Mouse (Mus musculus): ENCODE results near the gene Ptprj. TPM values are rescaled to one million over a fixed set of nuclear protein-coding genes. Genes with fewer than 3 reads are reported as not detected.
"Not testable (repeated sequence)": the region's sequence is repeated elsewhere in the genome, so short reads cannot be mapped to it uniquely, and the experiment has no call there.

Ptprj gene
- total and polyA plus RNA-seq, 3 experiments = 3.7 to 10.5 (median 7.4) TPM

- H3K27ac ChIP-seq; H3K79me2 ChIP-seq (replicated peaks; ENCODE audit: control insufficient read depth, insufficient read depth, low read length); intact Hi-C loops (cut with DNase I); H3K27me3 ChIP-seq (ENCODE audit: control insufficient read depth, insufficient read depth, low read length); H3K9ac ChIP-seq (ENCODE audit: low read depth, low read length); H3K4me1 ChIP-seq (ENCODE audit: control insufficient read depth, insufficient read depth, low read length); H3K4me3 ChIP-seq; H3K36me3 ChIP-seq (ENCODE audit: control insufficient read depth, insufficient read depth, low read length); DNase-seq: not testable (repeated sequence)
- WGBS = no CpG with 5 or more reads among the region's 4 CpGs
Measured at GRCm38 (mm10) chr2:90429782-90430181, 150.7 kb downstream of the Ptprj start.

- H3K79me2 ChIP-seq (replicated peaks; ENCODE audit: control insufficient read depth, insufficient read depth, low read length); H3K4me3 ChIP-seq; H3K4me1 ChIP-seq (ENCODE audit: control insufficient read depth, insufficient read depth, low read length); DNase-seq; H3K27ac ChIP-seq; H3K27me3 ChIP-seq (ENCODE audit: control insufficient read depth, insufficient read depth, low read length); H3K9ac ChIP-seq (ENCODE audit: low read depth, low read length); H3K36me3 ChIP-seq (ENCODE audit: control insufficient read depth, insufficient read depth, low read length); intact Hi-C loops (cut with DNase I): not testable (repeated sequence)
- WGBS = 86% methylated on average over 1 of the region's 11 CpGs
Measured at GRCm38 (mm10) chr2:90428988-90429717, 151.3 kb downstream of the Ptprj start.

- H3K36me3 ChIP-seq (ENCODE audit: control insufficient read depth, insufficient read depth, low read length); H3K27me3 ChIP-seq (ENCODE audit: control insufficient read depth, insufficient read depth, low read length); H3K4me3 ChIP-seq; H3K9ac ChIP-seq (ENCODE audit: low read depth, low read length); intact Hi-C loops (cut with DNase I); H3K79me2 ChIP-seq (replicated peaks; ENCODE audit: control insufficient read depth, insufficient read depth, low read length); H3K4me1 ChIP-seq (ENCODE audit: control insufficient read depth, insufficient read depth, low read length); DNase-seq; H3K27ac ChIP-seq: not testable (repeated sequence)
- no CpG with 5 or more reads among the region's 4 CpGs for WGBS
Measured at GRCm38 (mm10) chr2:90424937-90425336, 155.5 kb downstream of the Ptprj start.

- intact Hi-C loops (cut with DNase I); H3K9ac ChIP-seq (ENCODE audit: low read depth, low read length); H3K27ac ChIP-seq; DNase-seq; H3K79me2 ChIP-seq (replicated peaks; ENCODE audit: control insufficient read depth, insufficient read depth, low read length); H3K4me1 ChIP-seq (ENCODE audit: control insufficient read depth, insufficient read depth, low read length); H3K27me3 ChIP-seq (ENCODE audit: control insufficient read depth, insufficient read depth, low read length); H3K4me3 ChIP-seq; H3K36me3 ChIP-seq (ENCODE audit: control insufficient read depth, insufficient read depth, low read length): not testable (repeated sequence)
- WGBS = 71% methylated on average over 6 of the region's 6 CpGs
Measured at GRCm38 (mm10) chr2:90422282-90422681, 158.2 kb downstream of the Ptprj start.

- H3K27me3 ChIP-seq (ENCODE audit: control insufficient read depth, insufficient read depth, low read length); H3K27ac ChIP-seq; H3K4me1 ChIP-seq (ENCODE audit: control insufficient read depth, insufficient read depth, low read length); H3K79me2 ChIP-seq (replicated peaks; ENCODE audit: control insufficient read depth, insufficient read depth, low read length); H3K4me3 ChIP-seq; intact Hi-C loops (cut with DNase I); H3K9ac ChIP-seq (ENCODE audit: low read depth, low read length); H3K36me3 ChIP-seq (ENCODE audit: control insufficient read depth, insufficient read depth, low read length): not testable (repeated sequence)
- peak in 1 of 2 experiments; percentile 12 for DNase-seq
- 46% methylated on average over 4 of the region's 4 CpGs for WGBS
Measured at GRCm38 (mm10) chr2:90414110-90414821, 166.2 kb downstream of the Ptprj start.

- intact Hi-C loops (cut with DNase I); H3K36me3 ChIP-seq (ENCODE audit: control insufficient read depth, insufficient read depth, low read length); H3K4me3 ChIP-seq; H3K79me2 ChIP-seq (replicated peaks; ENCODE audit: control insufficient read depth, insufficient read depth, low read length); H3K4me1 ChIP-seq (ENCODE audit: control insufficient read depth, insufficient read depth, low read length); H3K27ac ChIP-seq; H3K27me3 ChIP-seq (ENCODE audit: control insufficient read depth, insufficient read depth, low read length); DNase-seq; H3K9ac ChIP-seq (ENCODE audit: low read depth, low read length): not testable (repeated sequence)
- WGBS = 59% methylated on average over 5 of the region's 7 CpGs
Measured at GRCm38 (mm10) chr2:90398633-90399107, 181.8 kb downstream of the Ptprj start, which contains the start of gene Olfr1274-ps. Gene Olfr1274-ps, plus strand, starts transcription at chr2:90398683.

Other genes with a start within 250 kb of the Ptprj start
- gene Olfr1274-ps, start 182.0 kb downstream of the Ptprj start, total RNA-seq (2021) = not detected
- not detected in 2 replicates for gene Olfr1274-ps, start 182.0 kb downstream of the Ptprj start, polyA plus RNA-seq (2012; rRNA removed)
- gene Nup160, start 96.6 kb upstream of the Ptprj start, total RNA-seq (2021) = 10 to 100 TPM; 12.9 to 13.9 TPM
- 5.2 and 9.8 TPM in 2 replicates for gene Nup160, start 96.6 kb upstream of the Ptprj start, polyA plus RNA-seq (2012; rRNA removed)
- 10 to 100 TPM; 11.3 to 14.5 TPM for gene Fnbp4, start 164.7 kb upstream of the Ptprj start, total RNA-seq (2021)
- gene Fnbp4, start 164.7 kb upstream of the Ptprj start, polyA plus RNA-seq (2012; rRNA removed) = 16.6 and 24.0 TPM in 2 replicates
- under 1 TPM; 0.81 to 0.86 TPM for gene Agbl2, start 202.1 kb upstream of the Ptprj start, total RNA-seq (2021)
- gene Agbl2, start 202.1 kb upstream of the Ptprj start, polyA plus RNA-seq (2012; rRNA removed) = 1.6 and 1.7 TPM in 2 replicates

Data from heart, adult 2 months (tissue).